Mouse (Mus musculus) brain, embryonic 14.5 days (tissue): ENCODE measurements at regions not wholly inside any gene's neighbourhood (a gene's known extent, or its start where the extent isn't known, plus 50 kb on each side); places are given as distances from the start of the nearest gene placed in this dataset.

ENCODE experiments used
- CTCF ChIP-seq: fragments of 200-500 bp; IDR thresholded peaks from 2 replicates; pipeline ENCODE4 v1.5.1; 2012; ENCODE audit warnings: inconsistent platforms, mild to moderate bottlenecking, moderate library complexity, borderline replicate concordance; ENCODE audit not compliant: insufficient read depth, insufficient read length; ENCODE audit errors: extremely low read depth
- POLR2A ChIP-seq: fragments of 200-500 bp; IDR thresholded peaks from 2 replicates; pipeline ENCODE4 v1.6.1; 2012; ENCODE audit warnings: mild to moderate bottlenecking, inconsistent platforms, borderline replicate concordance; ENCODE audit not compliant: poor library complexity, insufficient read depth, insufficient read length, severe bottlenecking; ENCODE audit errors: extremely low read depth

GRCm38 (mm10) chr9:27558286-27558685 is 161.7 kb downstream of the Spata19 start:
- TF ChIP-seq CTCF: no peak
- TF ChIP-seq POLR2A: no peak
